Mouse (Mus musculus) CH12.LX (cell line): ENCODE measurements at regions not wholly inside any gene's neighbourhood (a gene's known extent, or its start where the extent isn't known, plus 50 kb on each side); places are given as distances from the start of the nearest gene placed in this dataset.

Experiments
- DNase-seq: peaks from one replicate; pipeline ENCODE4 v3.0.0-alpha.2; 2013; ENCODE audit errors: extremely low read depth
- H3K27ac ChIP-seq: 2 replicates; pipeline ENCODE4 v1.5.1; 2012; ENCODE audit warnings: low read depth, mild to moderate bottlenecking, control low read depth, moderate library complexity; ENCODE audit not compliant: insufficient read depth
- H3K27me3 ChIP-seq: replicated peaks from 2 replicates; pipeline ENCODE3; 2012; ENCODE audit warnings: inconsistent platforms
- H3K36me3 ChIP-seq, 2 experiments: replicated peaks in 1 of 2; 2 replicates each; pipeline versions ENCODE3 to v1.6.1; 2012; ENCODE audit warnings: inconsistent platforms in 1 of 2, low read length in 1 of 2, mild to moderate bottlenecking in 1 of 2, mixed read lengths in 1 of 2, moderate library complexity in 1 of 2; ENCODE audit not compliant: control insufficient read depth in 1 of 2, insufficient read depth in 1 of 2
- H3K4me1 ChIP-seq, 2 experiments: 2 replicates each; pipeline ENCODE4 v1.6.1; 2012; ENCODE audit warnings: inconsistent platforms in 1 of 2, moderate library complexity in 1 of 2; ENCODE audit not compliant: insufficient read depth in 2 of 2, control insufficient read depth in 1 of 2
- H3K4me2 ChIP-seq: 2 replicates; pipeline ENCODE4 v1.6.1; 2012; ENCODE audit warnings: low read depth, mild to moderate bottlenecking, control low read depth; ENCODE audit not compliant: poor library complexity, insufficient read depth, severe bottlenecking
- H3K4me3 ChIP-seq, 3 experiments: fragments of 150-350 bp in 1 of 3; sonication (generic) in 1 of 3; replicated peaks in 1 of 3; 2 replicates each; pipeline versions ENCODE3 to v1.5.1; 2011 to 2012; ENCODE audit warnings: low read depth in 2 of 3, low read length in 2 of 3, mild to moderate bottlenecking in 2 of 3, moderate library complexity in 2 of 3, control low read depth in 1 of 3, improper control_type of control experiment in 1 of 3, inconsistent platforms in 1 of 3, mixed read lengths in 1 of 3; ENCODE audit not compliant: poor library complexity in 1 of 3
- H3K79me2 ChIP-seq: replicated peaks from 2 replicates; pipeline ENCODE4 v1.6.1; 2012; ENCODE audit warnings: mild to moderate bottlenecking, moderate library complexity; ENCODE audit not compliant: control insufficient read depth, poor library complexity, insufficient read depth, severe bottlenecking; ENCODE audit errors: extremely low read depth
- H3K9ac ChIP-seq: 2 replicates; pipeline ENCODE4 v1.6.1; 2012; ENCODE audit warnings: low read depth, mild to moderate bottlenecking, control low read depth, moderate library complexity; ENCODE audit not compliant: insufficient read depth
- H3K9me3 ChIP-seq: replicated peaks from 2 replicates; pipeline ENCODE3; 2012; ENCODE audit warnings: low read length, inconsistent platforms, mixed read lengths
- CHD1 ChIP-seq: IDR thresholded peaks from 2 replicates; pipeline ENCODE4 v1.6.1; 2012; ENCODE audit warnings: low read depth, low read length, improper control_type of control experiment, inconsistent platforms
- CHD2 ChIP-seq: IDR thresholded peaks from 2 replicates; pipeline ENCODE4 v1.6.1; 2011; ENCODE audit warnings: low read length, improper control_type of control experiment
- ETS1 ChIP-seq: conservative IDR thresholded peaks from 2 replicates; pipeline ENCODE4 v1.6.1; 2012; ENCODE audit warnings: low read depth, mild to moderate bottlenecking, inconsistent platforms, low read length, improper control_type of control experiment, moderate library complexity
- GABPA ChIP-seq: IDR thresholded peaks from 2 replicates; pipeline ENCODE4 v1.6.1; 2012; ENCODE audit warnings: low read depth, low read length, improper control_type of control experiment, inconsistent platforms; ENCODE audit not compliant: insufficient replicate concordance
- JUN ChIP-seq: IDR thresholded peaks from 2 replicates; pipeline ENCODE4 v1.6.1; 2011; ENCODE audit warnings: low read depth, mild to moderate bottlenecking, low read length, improper control_type of control experiment, moderate library complexity; ENCODE audit not compliant: insufficient read depth
- MAZ ChIP-seq: IDR thresholded peaks from 2 replicates; pipeline ENCODE4 v1.6.1; 2012; ENCODE audit warnings: low read depth, mild to moderate bottlenecking, inconsistent platforms, low read length, improper control_type of control experiment, moderate library complexity
- MXI1 ChIP-seq: IDR thresholded peaks from 2 replicates; pipeline ENCODE4 v1.6.1; 2011; ENCODE audit warnings: mild to moderate bottlenecking, low read depth, low read length, improper control_type of control experiment
- MYC ChIP-seq: IDR thresholded peaks from 2 replicates; pipeline ENCODE4 v1.6.1; 2011; ENCODE audit warnings: low read depth, mild to moderate bottlenecking, improper control_type of control experiment, low read length
- NRF1 ChIP-seq: IDR thresholded peaks from 2 replicates; pipeline ENCODE4 v1.6.1; 2014; ENCODE audit warnings: low read depth, mild to moderate bottlenecking, inconsistent platforms, low read length, improper control_type of control experiment, moderate library complexity
- PAX5 ChIP-seq: IDR thresholded peaks from 2 replicates; pipeline ENCODE4 v1.6.1; 2012; ENCODE audit warnings: low read length, inconsistent platforms, mixed read lengths
- POLR2A ChIP-seq: IDR thresholded peaks from 2 replicates; pipeline ENCODE4 v1.6.1; 2011; ENCODE audit warnings: low read depth, mild to moderate bottlenecking, improper control_type of control experiment, low read length
- RAD21 ChIP-seq: IDR thresholded peaks from 2 replicates; pipeline ENCODE4 v1.6.1; 2011; ENCODE audit warnings: low read depth, mild to moderate bottlenecking, low read length, improper control_type of control experiment, moderate library complexity
- SMC3 ChIP-seq: IDR thresholded peaks from 2 replicates; pipeline ENCODE4 v1.6.1; 2011; ENCODE audit warnings: low read depth, low read length, improper control_type of control experiment
- TBP ChIP-seq: conservative IDR thresholded peaks from 2 replicates; pipeline ENCODE4 v1.6.1; 2011; ENCODE audit warnings: low read depth, low read length, improper control_type of control experiment
- TCF12 ChIP-seq: IDR thresholded peaks from 2 replicates; pipeline ENCODE4 v1.6.1; 2014; ENCODE audit warnings: low read depth, mild to moderate bottlenecking, inconsistent platforms, low read length, improper control_type of control experiment
- ZC3H11A ChIP-seq: IDR thresholded peaks from 2 replicates; pipeline ENCODE4 v1.6.1; 2012; ENCODE audit warnings: low read depth, mild to moderate bottlenecking, inconsistent platforms, low read length, improper control_type of control experiment
- ZKSCAN1 ChIP-seq: IDR thresholded peaks from 2 replicates; pipeline ENCODE4 v1.6.1; 2012; ENCODE audit warnings: low read depth, inconsistent platforms, low read length, improper control_type of control experiment, borderline replicate concordance
- ZMIZ1 ChIP-seq: IDR thresholded peaks from 2 replicates; pipeline ENCODE4 v1.6.1; 2012; ENCODE audit warnings: low read depth, mild to moderate bottlenecking, inconsistent platforms, low read length, improper control_type of control experiment
- dilution Hi-C: fragments of 300-500 bp; cut with MboI; formaldehyde crosslinking; loops from 2 replicates; pipeline ENCODE4 v1.14.3; 2020; ENCODE audit warnings: low sequenced_read_pairs; ENCODE audit not compliant: extremely low pct_unique_long_range_greater_than_20kb, extremely low pct_ligation_motif_present
- in situ Hi-C: fragments of 300-500 bp; cut with MboI; formaldehyde crosslinking; loops from 3 replicates; pipeline ENCODE4 v1.14.3; 2019; ENCODE audit warnings: low sequenced_read_pairs, low pct_ligation_motif_present, low pct_unique_long_range_greater_than_20kb, mixed read lengths

DNA sequence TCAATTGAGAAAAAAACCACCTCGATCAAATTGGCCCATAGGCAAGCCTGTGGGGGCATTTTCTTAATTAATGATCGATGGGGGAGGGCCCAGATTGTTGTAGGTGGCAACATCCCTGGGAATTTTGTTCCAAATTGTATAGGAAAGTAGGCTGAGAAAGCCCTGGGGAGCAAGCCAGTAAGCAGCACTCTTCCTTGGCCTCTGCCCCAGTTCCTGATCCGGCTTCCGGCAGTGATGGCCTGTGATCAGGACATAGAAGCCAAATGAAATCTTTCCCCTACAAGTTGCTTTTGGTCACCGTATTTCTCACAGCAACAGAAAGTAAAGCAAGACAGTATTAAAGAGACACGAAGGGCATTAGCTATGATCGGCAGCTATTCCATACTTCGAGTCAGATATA, 300.6 kb upstream of the Nbea start:
- no peaks in the 10 kb centered on the region for H3K79me2 ChIP-seq
- no peak overlapping the region for H3K4me3 ChIP-seq
- no peak overlapping the region for H3K27ac ChIP-seq
- no peak overlapping the region for H3K9ac ChIP-seq
- H3K36me3 ChIP-seq = no peaks in the 10 kb centered on the region
- dilution Hi-C loops (no loop called here), in situ Hi-C loops (no loop called here)
- H3K27me3 ChIP-seq = no peaks in the 10 kb centered on the region
- no peak overlapping the region for H3K4me2 ChIP-seq
- peaks cover 36% of the 10 kb centered on the region for H3K9me3 ChIP-seq
- TF ChIP-seq MYC (no peak), ZC3H11A (no peak), RAD21 (no peak)
- H3K4me1 ChIP-seq = no peaks in the 10 kb centered on the region
- DNase-seq = no peak

DNA sequence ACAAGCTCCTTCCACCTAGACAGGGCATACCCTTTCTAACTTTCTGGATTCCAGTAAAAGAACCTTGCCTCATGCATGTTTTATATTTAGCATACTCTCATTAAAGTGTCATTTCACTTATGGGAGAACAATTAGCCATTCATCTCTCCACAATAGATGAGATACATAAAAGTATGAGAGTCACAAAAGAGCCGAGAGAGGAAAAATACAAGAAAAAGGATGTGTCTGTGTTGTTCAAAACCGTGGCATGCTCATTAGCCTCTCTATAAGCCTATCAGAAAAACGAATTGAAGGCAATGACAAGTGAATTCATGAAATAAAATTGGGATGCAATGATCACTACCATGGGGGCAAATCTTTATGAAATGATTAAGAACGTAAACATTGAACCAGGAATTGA, 299.9 kb upstream of the Nbea start:
- H3K4me2 ChIP-seq = no peak overlapping the region
- in situ Hi-C loops (no loop called here), dilution Hi-C loops (no loop called here)
- no peak for DNase-seq
- no peaks in the 10 kb centered on the region for H3K36me3 ChIP-seq
- no peak overlapping the region for H3K27ac ChIP-seq
- H3K9me3 ChIP-seq = peaks cover 35% of the 10 kb centered on the region
- H3K4me1 ChIP-seq = no peaks in the 10 kb centered on the region
- H3K27me3 ChIP-seq = no peaks in the 10 kb centered on the region
- H3K9ac ChIP-seq = no peak overlapping the region
- TF ChIP-seq NRF1 (no peak), TBP (no peak), ETS1 (no peak), CHD1 (no peak), MXI1 (no peak), MAZ (no peak), CHD2 (no peak), JUN (no peak), ZMIZ1 (no peak), PAX5 (no peak), TCF12 (no peak), MYC (no peak), SMC3 (no peak), GABPA (no peak), ZKSCAN1 (no peak), POLR2A (no peak)
- H3K4me3 ChIP-seq = no peak overlapping the region
- H3K79me2 ChIP-seq = no peaks in the 10 kb centered on the region
